Mouse (Mus musculus): Measurements from ENCODE around the gene Abcb4. TPM values are rescaled to one million over a fixed set of nuclear protein-coding genes. Genes with fewer than 3 reads are reported as not detected.
"Not testable (repeated sequence)": the region's sequence is repeated elsewhere in the genome, so short reads cannot be mapped to it uniquely, and the experiment has no call there.

Gene Abcb4
- polyA plus RNA-seq, 1 experiment from 2014 or later, result 0.25 TPM

DNA sequence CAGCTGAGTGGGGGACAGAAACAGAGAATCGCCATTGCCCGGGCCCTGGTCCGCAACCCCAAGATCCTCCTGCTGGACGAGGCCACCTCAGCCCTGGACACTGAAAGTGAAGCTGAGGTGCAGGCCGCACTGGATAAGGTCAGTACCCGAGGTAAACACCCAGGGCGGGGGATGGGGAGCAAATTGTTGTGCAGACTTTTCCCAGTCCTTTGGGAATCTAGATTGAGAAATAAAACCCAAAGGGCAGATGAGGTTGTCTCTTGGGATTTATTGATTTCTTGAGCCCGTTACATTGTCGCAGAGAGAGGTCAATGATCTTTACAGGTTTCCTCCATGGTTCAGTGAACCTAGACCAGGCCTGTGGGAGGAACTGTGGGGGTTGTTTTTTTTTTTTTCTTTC is 34.9 kb downstream of the Abcb4 start:
- Histone ChIP-seq H3K36me3 (no peaks in the 10 kb centered on the region), H3K4me3 (no peak overlapping the region), H3K4me1 (no peaks in the 10 kb centered on the region), H3K27me3 (no peaks in the 10 kb centered on the region), H3K9ac (no peak overlapping the region), H3K27ac (no peak overlapping the region), H3K4me2 (no peak overlapping the region), H3K9me3 (no peaks in the 10 kb centered on the region; the same call in 1 of the 2 replicates)
- no peak for ATAC-seq (ENCODE audit: borderline replicate concordance, extremely low read depth, low FRiP score, low TSS enrichment)
- WGBS, result 78% methylated on average over 9 of the region's 9 CpGs

DNA sequence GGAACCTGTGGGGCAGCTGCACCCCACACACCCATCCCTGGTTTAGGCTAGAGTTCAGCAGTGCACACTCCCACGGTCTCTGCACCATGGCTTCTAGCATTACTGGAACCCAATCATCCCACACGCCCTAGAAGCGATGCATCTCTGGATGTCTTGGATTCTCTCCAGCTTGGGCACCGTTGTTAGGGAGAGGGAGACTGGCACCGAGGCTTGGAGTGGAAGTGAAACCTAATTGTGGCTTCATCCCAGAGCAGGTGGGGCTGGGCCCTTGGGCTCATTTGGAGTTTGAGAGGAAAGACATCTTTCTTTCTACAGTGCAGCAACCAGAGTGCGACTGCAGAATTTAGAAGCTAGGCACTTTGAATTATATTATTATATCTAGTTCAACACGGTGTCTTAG is 44.4 kb downstream of the Abcb4 start:
- H3K9ac ChIP-seq, result no peak overlapping the region
- no peaks in the 10 kb centered on the region for H3K36me3 ChIP-seq
- no peak overlapping the region for H3K4me2 ChIP-seq
- H3K4me1 ChIP-seq, result no peaks in the 10 kb centered on the region
- WGBS, result 84% methylated on average over 7 of the region's 7 CpGs
- no peak overlapping the region for H3K27ac ChIP-seq
- no peak for ATAC-seq (ENCODE audit: borderline replicate concordance, extremely low read depth, low FRiP score, low TSS enrichment)
- no peaks in the 10 kb centered on the region for H3K27me3 ChIP-seq
- H3K9me3 ChIP-seq, result no peaks in the 10 kb centered on the region
- no peak overlapping the region for H3K4me3 ChIP-seq

DNA sequence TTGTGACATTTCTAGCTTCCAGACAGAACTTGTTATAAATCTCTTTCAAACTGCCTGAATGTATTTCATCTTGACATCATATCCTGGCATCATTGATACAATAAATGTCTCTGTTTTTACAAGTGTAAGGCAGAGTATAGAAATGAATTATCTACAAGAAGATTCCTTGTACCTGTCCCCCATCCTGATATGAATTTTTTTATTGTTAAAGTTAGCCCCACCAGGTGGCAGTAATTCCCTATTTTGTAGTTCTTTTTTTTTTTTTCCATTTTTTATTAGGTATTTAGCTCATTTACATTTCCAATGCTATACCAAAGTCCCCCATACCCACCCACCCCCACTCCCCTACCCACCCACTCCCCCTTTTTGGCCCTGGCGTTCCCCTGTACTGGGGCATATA is 47.7 kb downstream of the Abcb4 start:
- H3K4me3 ChIP-seq; H3K4me2 ChIP-seq; H3K9me3 ChIP-seq; H3K27me3 ChIP-seq; ATAC-seq (ENCODE audit: borderline replicate concordance, extremely low read depth, low FRiP score, low TSS enrichment); H3K27ac ChIP-seq; H3K36me3 ChIP-seq; H3K4me1 ChIP-seq; H3K9ac ChIP-seq: not testable (repeated sequence)
- no CpG with 5 or more reads among the region's 1 CpGs for whole genome bisulfite sequencing

- Histone ChIP-seq H3K27me3 (no peaks in the 10 kb centered on the region), H3K9ac (no peak overlapping the region), H3K27ac (no peak overlapping the region), H3K36me3 (no peaks in the 10 kb centered on the region), H3K9me3 (no peaks in the 10 kb centered on the region), H3K4me1 (no peaks in the 10 kb centered on the region), H3K4me2 (no peak overlapping the region), H3K4me3 (no peak overlapping the region)
- ATAC-seq (ENCODE audit: borderline replicate concordance, extremely low read depth, low FRiP score, low TSS enrichment), result no peak
- WGBS, result 64% methylated on average over 3 of the region's 3 CpGs
Measured at GRCm38 (mm10) chr5:8943836-8944235, 50.3 kb downstream of the Abcb4 start.

- 72% methylated on average over 4 of the region's 4 CpGs for WGBS
- H3K9me3 ChIP-seq, result no peaks in the 10 kb centered on the region
Measured at GRCm38 (mm10) chr5:8947423-8948110, 54.0 kb downstream of the Abcb4 start.

DNA sequence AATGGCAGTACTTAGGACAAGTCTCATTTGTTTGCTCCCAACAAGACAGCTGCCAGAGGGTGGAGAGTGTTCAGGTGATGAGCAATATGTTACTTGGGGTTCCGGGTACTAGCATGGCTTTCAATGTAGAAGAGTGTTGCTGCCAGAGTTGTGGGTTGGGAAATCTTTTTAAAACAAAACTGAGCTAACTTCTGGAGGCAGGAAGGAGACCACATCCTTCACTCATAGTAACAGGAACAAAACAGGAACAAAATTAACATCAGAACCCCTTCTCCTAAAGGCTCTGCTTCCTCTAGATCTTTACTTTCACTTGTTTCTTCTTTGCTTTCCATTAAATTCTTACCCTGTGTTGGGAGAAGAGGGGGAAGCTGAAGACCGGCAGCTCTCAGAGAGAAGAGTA is 60.1 kb downstream of the Abcb4 start:
- H3K4me2 ChIP-seq, result no peak overlapping the region
- no peaks in the 10 kb centered on the region for H3K36me3 ChIP-seq
- no peaks in the 10 kb centered on the region for H3K4me1 ChIP-seq

More at GRCm38 (mm10) chr5:8947423-8948110, 54.0 kb downstream of the Abcb4 start:
- ATAC-seq (ENCODE audit: borderline replicate concordance, extremely low read depth, low FRiP score, low TSS enrichment), result no peak
- Histone ChIP-seq H3K9ac (no peak overlapping the region), H3K36me3 (no peaks in the 10 kb centered on the region), H3K27ac (no peak overlapping the region), H3K4me2 (no peak overlapping the region), H3K4me3 (no peak overlapping the region), H3K27me3 (no peaks in the 10 kb centered on the region), H3K4me1 (no peaks in the 10 kb centered on the region)

GRCm38 (mm10) chr5:8955544-8955943 is 62.0 kb downstream of the Abcb4 start:
- no peaks in the 10 kb centered on the region for H3K4me1 ChIP-seq
- H3K36me3 ChIP-seq, result no peaks in the 10 kb centered on the region
- H3K9me3 ChIP-seq, result no peaks in the 10 kb centered on the region
- no peak for ATAC-seq (ENCODE audit: borderline replicate concordance, extremely low read depth, low FRiP score, low TSS enrichment)
- H3K9ac ChIP-seq, result no peak overlapping the region
- 83% methylated on average over 3 of the region's 3 CpGs for WGBS
- H3K27ac ChIP-seq, result no peak overlapping the region
- no peak overlapping the region for H3K4me3 ChIP-seq
- no peak overlapping the region for H3K4me2 ChIP-seq
- H3K27me3 ChIP-seq, result no peaks in the 10 kb centered on the region

More for the DNA sequence above, 60.1 kb downstream of the Abcb4 start:
- Histone ChIP-seq H3K27ac (no peak overlapping the region), H3K9ac (no peak overlapping the region), H3K4me3 (no peak overlapping the region), H3K9me3 (no peaks in the 10 kb centered on the region), H3K27me3 (no peaks in the 10 kb centered on the region)
- no peak for ATAC-seq (ENCODE audit: borderline replicate concordance, extremely low read depth, low FRiP score, low TSS enrichment)
- WGBS, result 84% methylated on average over 2 of the region's 2 CpGs

DNA sequence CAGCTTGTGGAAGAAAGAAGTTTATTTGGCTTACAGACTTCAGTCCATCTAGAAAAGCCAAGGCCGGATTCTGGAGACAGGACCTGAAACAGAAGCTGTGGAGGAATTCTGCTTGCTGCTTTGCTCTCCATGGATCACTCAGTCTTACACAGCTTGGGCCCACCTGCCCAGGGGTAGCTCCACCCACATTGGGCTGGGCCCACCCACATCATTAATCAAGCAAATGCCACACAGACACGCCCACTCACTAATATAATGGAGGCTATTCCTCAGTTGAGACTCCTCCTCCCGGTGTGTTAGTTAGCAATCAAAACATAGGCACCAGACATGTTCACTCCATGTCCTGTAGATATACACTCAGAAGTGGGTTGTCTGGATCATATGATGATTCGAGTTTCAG is 67.0 kb downstream of the Abcb4 start:
- WGBS, result 78% methylated on average over 4 of the region's 4 CpGs

GRCm38 (mm10) chr5:8964487-8964886 is 71.0 kb downstream of the Abcb4 start:
- H3K27ac ChIP-seq, result no peak overlapping the region
- no peaks in the 10 kb centered on the region for H3K4me1 ChIP-seq
- ATAC-seq (ENCODE audit: borderline replicate concordance, extremely low read depth, low FRiP score, low TSS enrichment), result no peak
- peaks cover 35% of the 10 kb centered on the region for H3K36me3 ChIP-seq
- no peak overlapping the region for H3K4me2 ChIP-seq
- 89% methylated on average over 5 of the region's 5 CpGs for WGBS
- H3K9ac ChIP-seq, result no peak overlapping the region
- no peak overlapping the region for H3K4me3 ChIP-seq
- no peaks in the 10 kb centered on the region for H3K9me3 ChIP-seq
- H3K27me3 ChIP-seq, result no peaks in the 10 kb centered on the region

More for the DNA sequence above, 67.0 kb downstream of the Abcb4 start:
- Histone ChIP-seq H3K36me3 (peaks cover 17% of the 10 kb centered on the region; the same call in 1 of the 2 replicates), H3K9ac (no peak overlapping the region), H3K27ac (no peak overlapping the region), H3K27me3 (no peaks in the 10 kb centered on the region), H3K4me1 (no peaks in the 10 kb centered on the region), H3K4me2 (no peak overlapping the region), H3K9me3 (no peaks in the 10 kb centered on the region), H3K4me3 (no peak overlapping the region)
- ATAC-seq (ENCODE audit: borderline replicate concordance, extremely low read depth, low FRiP score, low TSS enrichment), result no peak

- no peak for ATAC-seq (ENCODE audit: borderline replicate concordance, extremely low read depth, low FRiP score, low TSS enrichment)
Measured at GRCm38 (mm10) chr5:8970694-8971093, 77.2 kb downstream of the Abcb4 start.

DNA sequence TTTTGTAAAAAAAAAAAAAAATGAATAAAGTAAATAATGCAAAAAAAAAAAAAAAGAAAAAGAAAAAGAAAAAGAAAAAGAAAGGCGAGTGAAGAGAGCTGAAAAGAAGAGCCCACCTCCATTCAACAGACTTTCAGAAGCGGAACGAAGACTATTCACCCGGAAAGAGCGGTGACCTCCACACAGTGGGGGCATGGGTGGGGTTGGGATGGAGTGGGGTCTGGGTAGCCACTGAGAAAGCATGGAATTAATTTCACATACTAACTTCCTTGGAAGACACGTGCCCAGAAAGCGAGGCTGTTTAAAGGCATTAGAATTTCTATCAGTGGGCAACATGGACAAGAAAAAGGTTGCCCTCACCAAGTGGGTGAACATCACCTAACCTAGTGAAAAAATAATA is 78.8 kb downstream of the Abcb4 start:
- ATAC-seq (ENCODE audit: borderline replicate concordance, extremely low read depth, low FRiP score, low TSS enrichment), result no peak
- H3K4me2 ChIP-seq, result no peak overlapping the region
- no peaks in the 10 kb centered on the region for H3K4me1 ChIP-seq
- no peak overlapping the region for H3K27ac ChIP-seq
- H3K27me3 ChIP-seq, result no peaks in the 10 kb centered on the region
- no peak overlapping the region for H3K9ac ChIP-seq
- H3K36me3 ChIP-seq, result peaks cover 27% of the 10 kb centered on the region
- H3K9me3 ChIP-seq, result no peaks in the 10 kb centered on the region
- no peak overlapping the region for H3K4me3 ChIP-seq
- WGBS, result 90% methylated on average over 7 of the region's 7 CpGs

More at GRCm38 (mm10) chr5:8970694-8971093, 77.2 kb downstream of the Abcb4 start:
- Histone ChIP-seq H3K4me1 (no peaks in the 10 kb centered on the region), H3K27ac (no peak overlapping the region), H3K9me3 (no peaks in the 10 kb centered on the region), H3K9ac (no peak overlapping the region), H3K36me3 (peaks cover 36% of the 10 kb centered on the region), H3K27me3 (no peaks in the 10 kb centered on the region), H3K4me2 (no peak overlapping the region), H3K4me3 (no peak overlapping the region)
- WGBS, result 97% methylated on average over 2 of the region's 2 CpGs

GRCm38 (mm10) chr5:8974721-8975120 is 81.2 kb downstream of the Abcb4 start:
- peaks cover 17% of the 10 kb centered on the region for H3K36me3 ChIP-seq
- H3K9me3 ChIP-seq, result no peaks in the 10 kb centered on the region
- no peak for ATAC-seq (ENCODE audit: borderline replicate concordance, extremely low read depth, low FRiP score, low TSS enrichment)
- H3K4me3 ChIP-seq, result no peak overlapping the region
- H3K4me1 ChIP-seq, result no peaks in the 10 kb centered on the region
- no peaks in the 10 kb centered on the region for H3K27me3 ChIP-seq
- H3K4me2 ChIP-seq, result no peak overlapping the region
- no peak overlapping the region for H3K27ac ChIP-seq
- H3K9ac ChIP-seq, result no peak overlapping the region

- no peaks in the 10 kb centered on the region for H3K27me3 ChIP-seq
- H3K27ac ChIP-seq, result no peak overlapping the region
- no peak overlapping the region for H3K4me2 ChIP-seq
- H3K9me3 ChIP-seq, result no peaks in the 10 kb centered on the region
- H3K36me3 ChIP-seq, result peaks cover 24% of the 10 kb centered on the region
- no peak for ATAC-seq (ENCODE audit: borderline replicate concordance, extremely low read depth, low FRiP score, low TSS enrichment)
- no peaks in the 10 kb centered on the region for H3K4me1 ChIP-seq
- no peak overlapping the region for H3K4me3 ChIP-seq
- WGBS, result 86% methylated on average over 3 of the region's 3 CpGs
- no peak overlapping the region for H3K9ac ChIP-seq
Measured at GRCm38 (mm10) chr5:8985470-8985869, 92.0 kb downstream of the Abcb4 start.
